Mouse (Mus musculus): ENCODE data around the gene Fam227a.

Fam227a gene

DNA sequence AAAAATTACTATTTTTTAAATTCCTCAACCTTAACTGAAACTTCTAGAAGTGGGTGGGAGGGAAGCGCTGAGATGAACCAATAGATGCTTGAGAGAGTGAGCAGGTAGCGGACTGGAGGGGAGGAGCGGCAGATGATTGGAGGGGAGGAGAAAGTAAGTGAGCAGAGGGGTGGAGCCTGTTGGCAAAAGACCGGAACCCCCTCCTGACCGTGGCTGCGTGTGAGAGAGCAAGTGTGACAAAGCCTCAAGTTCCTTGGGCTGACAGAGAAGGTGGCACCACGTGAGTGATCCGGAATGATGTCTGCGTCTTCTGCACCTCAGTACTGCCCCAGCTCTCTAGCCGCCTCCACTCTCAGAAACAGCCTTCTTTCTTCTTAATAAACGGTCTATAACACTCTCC is 41.6 kb downstream of the Fam227a start:
- DNase-seq (ENCODE audit: extremely low spot score, low read depth, low spot score) = no peak

DNA sequence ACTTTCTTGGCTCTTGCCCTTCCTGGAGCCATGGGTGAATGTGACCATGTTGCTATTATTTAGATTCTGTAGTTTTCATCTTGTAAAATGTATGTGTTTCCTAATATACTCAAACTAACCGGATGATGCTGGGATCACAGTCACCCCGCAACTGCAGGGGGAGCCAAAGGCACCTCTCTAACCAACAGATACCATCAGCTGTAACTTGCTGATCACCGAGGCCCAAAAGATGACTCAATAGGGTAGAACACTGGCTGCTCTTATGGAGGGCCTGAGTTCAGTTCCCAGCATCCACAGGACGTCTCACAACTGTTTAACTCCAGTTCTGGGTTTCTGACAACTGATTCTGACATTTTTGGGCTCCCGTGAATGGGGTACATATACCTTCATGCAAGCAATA is 42.0 kb downstream of the Fam227a start:
- DNase-seq (ENCODE audit: extremely low spot score, low read depth, low spot score) = no peak

DNA sequence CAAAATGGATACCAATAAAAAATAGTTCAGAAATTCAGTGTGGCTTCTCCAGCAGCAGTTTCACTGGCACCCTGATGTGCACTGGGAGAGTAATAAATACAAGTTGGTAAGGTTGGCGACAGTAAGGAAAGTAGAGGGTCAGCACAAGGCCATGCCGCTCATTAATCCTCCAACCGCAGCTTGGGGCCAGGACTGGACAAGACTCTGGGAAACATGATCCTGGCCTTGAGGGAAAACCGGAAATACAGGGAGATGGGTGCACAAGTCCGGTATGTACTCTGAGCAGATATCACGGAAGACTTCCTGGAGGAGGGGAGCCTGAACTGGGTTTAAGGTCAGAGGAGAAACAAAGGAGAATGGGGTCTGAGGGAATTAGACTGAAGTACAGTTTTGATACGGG is 43.3 kb downstream of the Fam227a start:
- DNase-seq (ENCODE audit: extremely low spot score, low read depth, low spot score) = no peak

DNA sequence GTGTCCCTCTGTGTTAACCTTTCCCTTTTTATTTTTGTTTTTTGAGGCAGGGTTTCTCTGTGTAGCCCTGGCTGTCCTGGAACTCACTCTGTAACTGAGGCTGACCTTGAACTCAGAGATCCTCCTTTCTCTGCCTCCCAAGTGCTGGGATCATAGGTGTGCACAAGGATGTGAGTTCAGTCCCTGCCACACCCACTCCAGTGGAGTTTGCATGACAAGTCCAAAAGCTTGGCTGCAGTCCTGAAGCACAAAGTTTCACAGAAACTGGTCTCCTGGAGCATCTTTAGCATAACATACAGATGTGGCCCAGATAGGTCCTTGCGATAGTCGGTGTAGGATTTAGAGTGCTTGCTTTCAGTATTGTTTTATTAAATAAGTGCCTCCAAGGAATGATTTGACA is 49.5 kb downstream of the Fam227a start:
- no peak for DNase-seq (ENCODE audit: extremely low spot score, low read depth, low spot score)

GRCm38 (mm10) chr15:79608214-79608613 is 50.5 kb downstream of the Fam227a start:
- DNase-seq (ENCODE audit: extremely low spot score, low read depth, low spot score) = no peak

DNA sequence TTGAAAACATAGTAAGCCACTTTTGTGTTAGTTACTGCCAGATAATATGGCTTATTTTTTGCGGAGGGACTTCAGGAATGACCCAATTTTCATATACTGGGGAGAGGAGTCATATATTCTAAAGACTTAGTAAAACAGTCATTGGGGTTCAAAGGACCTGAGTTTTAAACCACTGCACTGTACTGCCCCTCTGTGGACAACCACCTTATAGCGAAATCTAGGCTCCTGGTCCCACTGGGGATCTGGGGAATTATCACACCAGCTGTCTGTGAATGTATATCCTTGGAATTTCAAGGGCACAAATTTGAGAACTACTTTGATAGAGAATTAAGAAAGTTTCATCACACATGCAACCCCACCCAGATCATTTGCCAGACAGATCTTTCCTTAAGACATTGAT is 51.0 kb downstream of the Fam227a start:
- DNase-seq (ENCODE audit: extremely low spot score, low read depth, low spot score) = no peak

- no peak for DNase-seq (ENCODE audit: extremely low spot score, low read depth, low spot score)
Observed at GRCm38 (mm10) chr15:79606161-79606560, 52.6 kb downstream of the Fam227a start.

- DNase-seq (ENCODE audit: extremely low spot score, low read depth, low spot score) = no peak
Observed at GRCm38 (mm10) chr15:79604990-79605665, 53.6 kb downstream of the Fam227a start, which contains the start of gene Dmc1. Gene Dmc1 (minus strand): TSS chr15:79605109.

- no peak for DNase-seq (ENCODE audit: extremely low spot score, low read depth, low spot score)
Observed at GRCm38 (mm10) chr15:79600176-79600575, 58.6 kb downstream of the Fam227a start.

- DNase-seq (ENCODE audit: extremely low spot score, low read depth, low spot score) = no peak
Observed at GRCm38 (mm10) chr15:79598715-79599114, 60.0 kb downstream of the Fam227a start.

GRCm38 (mm10) chr15:79581581-79581980 is 77.2 kb downstream of the Fam227a start:
- DNase-seq (ENCODE audit: extremely low spot score, low read depth, low spot score) = no peak

DNA sequence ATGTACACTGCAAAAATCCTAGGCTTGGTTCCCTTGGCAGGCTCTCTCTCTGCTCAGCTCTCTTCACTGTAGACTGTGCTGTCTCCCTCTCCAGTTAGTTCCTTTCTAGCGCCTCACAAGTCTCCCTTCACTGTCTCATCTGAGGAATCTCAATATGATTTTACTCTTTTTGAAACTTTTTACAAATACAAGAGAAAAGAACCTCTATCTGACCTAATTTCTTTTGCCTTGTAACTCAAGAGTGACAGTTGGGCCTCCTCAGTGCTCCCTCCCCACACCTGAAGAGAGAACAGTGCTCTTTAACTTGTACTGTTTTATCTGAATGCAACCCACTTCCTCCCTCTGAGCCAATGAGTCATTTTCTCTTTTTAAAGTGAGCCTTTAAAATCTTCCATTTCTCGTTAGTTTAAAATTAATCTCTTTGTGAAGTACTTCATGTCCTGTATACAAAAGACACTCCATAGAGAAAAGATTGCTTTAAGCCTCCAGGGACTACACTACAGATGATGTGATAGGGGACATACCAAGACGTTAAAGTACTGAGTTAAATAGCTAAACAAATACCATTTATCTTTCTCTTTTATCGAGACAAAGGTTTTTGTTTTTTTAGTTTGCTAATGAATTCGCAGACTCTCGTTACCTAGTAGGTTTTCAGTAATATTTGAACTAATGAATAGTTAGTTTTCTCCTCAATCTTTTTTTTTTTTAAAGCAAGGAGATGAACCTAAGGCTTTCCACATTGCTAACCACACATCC is 80.9 kb downstream of the Fam227a start:
- DNase-seq (ENCODE audit: extremely low spot score, low read depth, low spot score) = no peak

- DNase-seq (ENCODE audit: extremely low spot score, low read depth, low spot score) = no peak
Observed at GRCm38 (mm10) chr15:79576947-79577346, 81.8 kb downstream of the Fam227a start.

DNA sequence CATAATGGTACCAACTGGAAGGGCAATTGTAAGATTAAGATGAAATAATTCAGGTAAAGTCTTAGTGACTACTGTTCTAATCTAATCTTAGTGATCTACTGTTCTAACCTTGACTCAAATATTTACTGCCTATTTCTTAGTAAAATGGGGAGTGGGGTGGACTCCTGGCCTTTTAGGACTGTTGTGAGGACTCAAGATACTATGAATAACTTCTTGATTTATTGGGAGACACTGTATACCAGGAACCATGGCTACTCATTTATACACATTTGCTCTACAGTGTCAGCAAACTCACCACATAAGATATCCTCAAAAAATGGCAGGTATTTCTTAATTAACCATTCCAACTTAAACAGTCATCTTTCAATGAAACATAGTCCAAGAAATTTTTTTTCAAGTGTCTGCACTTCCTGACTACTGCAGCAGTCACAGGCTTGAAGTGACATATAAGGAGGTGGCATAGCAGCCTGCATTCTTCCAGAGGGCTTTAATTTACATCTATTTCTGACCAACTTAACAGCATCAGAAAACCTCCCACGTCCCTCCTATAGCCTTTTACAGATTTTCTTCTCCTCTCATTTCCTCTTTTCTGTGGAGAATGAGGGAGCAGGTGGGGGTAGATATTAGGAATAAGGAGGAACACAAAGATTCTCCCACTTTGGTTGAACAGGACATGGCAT is 83.1 kb downstream of the Fam227a start:
- DNase-seq (ENCODE audit: extremely low spot score, low read depth, low spot score) = no peak

GRCm38 (mm10) chr15:79562417-79562816 is 96.3 kb downstream of the Fam227a start:
- DNase-seq (ENCODE audit: extremely low spot score, low read depth, low spot score) = no peak

GRCm38 (mm10) chr15:79559649-79560048 is 99.1 kb downstream of the Fam227a start:
- DNase-seq (ENCODE audit: extremely low spot score, low read depth, low spot score) = no peak
